Mouse (Mus musculus): Measurements from ENCODE around the gene Camkmt.

- TF ChIP-seq MAFK (IDR thresholded peaks at IDR 0.05; ENCODE audit: insufficient read depth, low read depth, low read length) (no peak), HCFC1 (IDR thresholded peaks at IDR 0.05; ENCODE audit: borderline replicate concordance, insufficient read depth, low read length) (no peak), ZNF384 (IDR thresholded peaks at IDR 0.05; ENCODE audit: low read depth, low read length) (no peak)
Observed at GRCm38 (mm10) chr17:85504888-85505287, 414.5 kb downstream of the Camkmt start.

Measured in ES-E14 (cell line).